Mouse (Mus musculus) fat pad, adult 2 months (tissue): Measurements from ENCODE around the gene Nmd3.
A peak's percentile ranks its signal among the peaks of the same experiment; 100 is the strongest.

Experiments
- DNase-seq: peaks from one replicate; pipeline ENCODE4 v3.0.0-alpha.2; 2011; ENCODE audit warnings: low read depth, low spot score; ENCODE audit errors: extremely low read depth

Gene Nmd3

GRCm38 (mm10) chr3:69762838-69763368 lies 41.1 kb downstream of the Nmd3 start:
- DNase-seq = no peak

GRCm38 (mm10) chr3:69763630-69764565 lies 42.1 kb downstream of the Nmd3 start:
- no peak for DNase-seq

- no peak for DNase-seq
Measured at GRCm38 (mm10) chr3:69765206-69765605, 43.4 kb downstream of the Nmd3 start.

- peak; percentile 96 for DNase-seq
Measured at GRCm38 (mm10) chr3:69769150-69769549, 47.4 kb downstream of the Nmd3 start.

GRCm38 (mm10) chr3:69773356-69773755 lies 51.6 kb downstream of the Nmd3 start:
- DNase-seq = peak; percentile 99

- DNase-seq = peak; percentile 86
Measured at GRCm38 (mm10) chr3:69779246-69779796, 57.5 kb downstream of the Nmd3 start.

- no peak for DNase-seq
Measured at GRCm38 (mm10) chr3:69792823-69793417, 71.1 kb downstream of the Nmd3 start.

GRCm38 (mm10) chr3:69797533-69797932 lies 75.7 kb downstream of the Nmd3 start:
- no peak for DNase-seq

- no peak for DNase-seq
Measured at GRCm38 (mm10) chr3:69797969-69798368, 76.2 kb downstream of the Nmd3 start.

GRCm38 (mm10) chr3:69799096-69799495 lies 77.3 kb downstream of the Nmd3 start:
- no peak for DNase-seq

- no peak for DNase-seq
Measured at GRCm38 (mm10) chr3:69800829-69801384, 79.1 kb downstream of the Nmd3 start.

GRCm38 (mm10) chr3:69803137-69803536 lies 81.4 kb downstream of the Nmd3 start:
- no peak for DNase-seq
